Mouse (Mus musculus): ENCODE results near the gene Arl5c.

Gene Arl5c

DNA sequence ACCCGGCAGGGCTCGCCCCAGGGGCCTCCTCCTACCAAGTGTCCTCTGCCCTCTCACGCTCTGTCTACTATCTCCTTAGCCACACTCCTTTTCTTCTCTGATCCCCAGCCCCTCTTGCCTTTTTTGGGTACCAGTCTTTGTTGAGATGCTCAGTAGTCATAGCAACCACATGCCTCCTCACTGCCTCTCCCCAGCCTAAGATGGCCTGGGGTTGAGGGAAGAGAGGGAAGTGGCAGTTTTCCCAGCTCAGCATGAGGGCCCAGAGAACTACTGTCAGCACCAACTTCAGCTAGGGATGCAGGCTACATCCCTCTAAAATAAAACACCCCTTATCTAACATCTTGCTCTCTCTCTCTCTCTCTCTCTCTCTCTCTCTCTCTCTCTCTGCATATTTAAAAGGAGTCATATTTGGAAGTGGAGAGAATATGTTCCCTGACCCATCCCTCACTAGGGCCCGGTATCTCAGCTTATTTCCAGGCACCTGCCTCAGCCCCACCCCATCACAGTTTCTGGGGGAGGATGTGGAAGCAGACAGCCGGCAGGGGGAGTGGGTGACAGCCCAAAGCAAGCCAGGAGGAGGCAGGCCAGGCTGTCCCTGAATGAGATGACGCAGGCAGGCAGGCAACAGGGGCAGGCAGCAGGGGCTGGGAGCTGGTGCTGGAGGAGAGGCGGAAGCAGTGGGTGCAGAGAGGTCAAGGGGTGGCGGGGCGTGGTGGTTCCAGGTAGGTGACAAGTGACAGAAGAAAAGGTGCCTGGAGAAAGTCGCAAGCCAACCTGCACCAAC is 23.1 kb upstream of the Arl5c start:
- peak in 1 of 2 experiments; percentile 27 for DNase-seq

- DNase-seq: no peak
Observed at GRCm38 (mm10) chr11:98018222-98018621, 22.2 kb upstream of the Arl5c start.

GRCm38 (mm10) chr11:98016824-98017223 is 20.8 kb upstream of the Arl5c start:
- no peak for DNase-seq

DNA sequence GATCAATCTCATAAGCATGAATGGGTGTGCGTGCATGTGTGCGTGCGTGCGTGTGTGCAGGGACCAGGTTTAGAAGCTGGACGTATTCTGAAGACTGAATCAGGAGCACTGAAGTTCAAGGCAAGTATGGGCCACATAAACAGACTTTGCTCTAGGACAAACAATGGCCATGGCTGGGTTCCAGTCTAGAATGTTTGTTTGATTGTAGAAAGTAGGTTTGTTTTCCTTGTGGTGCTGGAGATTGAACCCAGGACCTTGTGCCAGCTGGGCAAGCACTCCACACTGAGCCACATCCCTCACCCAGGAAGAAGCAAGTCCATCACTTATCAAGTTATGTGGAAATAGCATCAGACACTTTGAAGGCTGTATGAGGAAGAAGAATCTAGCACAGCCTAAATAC is 20.2 kb upstream of the Arl5c start:
- no peak for DNase-seq

DNA sequence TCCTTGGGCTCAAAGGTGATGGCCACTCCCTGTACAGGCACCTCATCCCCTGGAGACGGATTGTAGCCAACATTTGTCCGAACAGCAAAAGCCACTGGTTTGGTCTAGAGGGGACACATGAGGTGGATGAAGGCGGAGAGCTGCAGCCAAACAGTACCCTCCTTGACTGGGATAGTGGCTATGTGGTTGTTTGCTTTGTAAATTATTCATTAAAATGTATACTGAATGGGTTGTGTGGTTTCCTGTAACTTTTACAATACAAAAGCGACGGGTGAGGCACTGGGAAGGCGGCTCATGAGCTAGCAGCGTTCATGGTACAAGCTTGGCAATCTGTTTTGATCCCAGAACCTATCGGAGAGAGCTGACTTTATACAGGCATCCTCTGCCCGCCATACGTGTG is 16.9 kb upstream of the Arl5c start:
- no peak for DNase-seq

DNA sequence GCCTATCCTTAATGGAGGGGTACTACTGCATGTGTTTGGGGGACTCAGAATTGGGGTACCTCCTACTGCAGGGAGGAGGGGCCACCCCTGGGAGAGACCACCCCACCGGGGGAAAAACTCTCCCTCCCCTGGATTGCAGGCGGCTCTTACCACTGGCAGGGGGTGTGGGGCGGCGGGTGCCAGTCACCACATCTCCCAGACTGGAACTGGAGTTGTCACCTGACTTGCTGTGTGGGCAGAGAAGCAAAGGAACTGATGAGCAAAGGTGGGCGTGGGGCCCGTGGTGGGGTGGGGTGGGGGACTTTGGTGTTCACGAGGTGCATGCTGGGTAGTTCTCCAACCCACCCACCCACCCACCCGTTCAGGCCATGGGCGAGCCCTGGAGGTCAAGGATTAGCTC is 15.7 kb upstream of the Arl5c start:
- no peak for DNase-seq

- no peak for DNase-seq
Observed at GRCm38 (mm10) chr11:98008087-98008486, 12.1 kb upstream of the Arl5c start.

DNA sequence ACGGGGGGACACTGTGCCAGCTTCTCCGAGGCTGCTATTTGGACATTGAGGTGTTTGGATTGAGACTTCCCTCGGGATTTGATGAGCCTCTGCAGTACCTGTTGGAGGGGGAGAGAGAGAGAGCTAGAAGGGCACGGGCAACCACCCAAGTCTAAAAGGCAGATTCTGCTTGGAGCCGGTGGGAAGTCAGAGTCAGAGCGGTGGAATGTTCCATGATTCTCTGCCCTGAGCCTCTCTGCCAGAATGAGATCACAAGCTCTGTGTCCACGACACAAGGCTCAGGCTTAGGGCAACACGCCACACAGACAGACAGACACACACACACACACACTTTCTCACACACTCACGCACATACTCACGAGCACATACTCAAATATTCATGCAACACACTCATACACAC is 9.7 kb upstream of the Arl5c start:
- no peak for DNase-seq

- no peak for DNase-seq
Observed at GRCm38 (mm10) chr11:98005076-98005475, 9.1 kb upstream of the Arl5c start.

GRCm38 (mm10) chr11:98004161-98004560 is 8.2 kb upstream of the Arl5c start:
- DNase-seq: no peak

DNA sequence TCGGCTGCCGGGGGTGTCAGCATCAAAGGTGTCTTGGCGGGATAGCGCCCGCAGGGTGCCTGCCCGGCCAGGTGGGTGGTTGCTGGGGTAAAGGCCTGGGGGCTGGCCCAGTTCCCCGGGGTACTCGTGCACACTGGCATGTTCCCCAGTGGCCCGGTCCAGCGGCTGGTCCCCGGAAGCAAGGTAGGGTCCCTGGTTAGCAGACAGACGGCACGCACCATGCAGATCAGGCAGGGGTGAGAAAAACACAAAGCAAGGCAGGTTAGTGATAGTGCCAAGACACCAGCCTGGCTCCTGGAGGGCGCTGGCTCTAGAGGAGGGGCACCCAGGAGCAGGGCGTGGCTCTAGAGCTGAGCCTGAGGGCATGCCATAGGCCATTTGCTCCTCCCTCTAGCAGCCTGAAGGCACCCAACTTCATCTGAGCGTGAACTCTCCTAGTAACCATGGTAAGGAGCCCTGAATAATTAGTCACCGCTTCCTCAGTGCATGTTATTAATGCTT is 7.2 kb upstream of the Arl5c start:
- DNase-seq: no peak

- peak; percentile 82 for DNase-seq
Observed at GRCm38 (mm10) chr11:98002627-98003026, 6.6 kb upstream of the Arl5c start.

DNA sequence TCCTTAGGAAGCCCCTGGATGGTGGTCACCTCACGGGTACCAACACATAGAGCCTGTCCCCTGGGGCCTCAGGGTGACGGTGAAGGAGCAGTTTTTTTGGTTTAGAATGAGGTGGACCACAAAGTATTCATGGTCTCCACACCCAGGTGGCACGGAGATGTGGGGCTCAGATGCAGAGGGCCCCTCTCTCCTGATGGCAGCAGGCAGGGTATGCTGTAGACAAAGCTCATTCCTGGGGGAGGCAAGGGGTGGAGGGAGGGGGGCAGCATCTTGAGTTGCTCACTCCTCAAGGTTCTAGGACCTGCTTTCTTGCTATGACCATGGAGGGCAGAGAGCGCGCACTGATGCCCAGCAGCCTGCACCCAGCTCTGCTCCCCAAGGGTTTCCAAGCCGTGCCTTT is 6.0 kb upstream of the Arl5c start:
- no peak for DNase-seq

DNA sequence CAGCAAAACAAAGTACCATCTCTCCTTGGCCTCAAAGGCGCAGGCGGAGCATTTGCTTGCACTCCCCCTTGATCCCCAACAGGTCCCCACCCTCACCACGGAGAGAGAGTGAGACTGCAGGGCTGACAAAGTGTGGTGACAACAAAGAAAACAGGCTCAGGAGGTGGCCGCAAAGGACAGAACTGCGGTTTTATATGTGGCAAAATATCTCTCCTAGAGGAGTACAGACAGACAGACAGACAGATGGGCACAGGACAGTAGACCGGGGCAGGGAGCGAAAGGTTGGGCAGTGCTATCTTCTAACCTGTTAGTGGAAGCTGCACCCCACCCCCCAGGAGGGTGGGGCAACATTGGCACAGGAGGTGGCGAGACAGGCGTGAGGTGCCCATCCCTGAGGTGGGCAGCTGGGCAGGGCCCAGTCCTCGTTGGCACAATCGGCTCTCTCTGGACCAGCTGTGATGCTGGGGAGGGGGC is 5.4 kb upstream of the Arl5c start:
- DNase-seq: no peak

DNA sequence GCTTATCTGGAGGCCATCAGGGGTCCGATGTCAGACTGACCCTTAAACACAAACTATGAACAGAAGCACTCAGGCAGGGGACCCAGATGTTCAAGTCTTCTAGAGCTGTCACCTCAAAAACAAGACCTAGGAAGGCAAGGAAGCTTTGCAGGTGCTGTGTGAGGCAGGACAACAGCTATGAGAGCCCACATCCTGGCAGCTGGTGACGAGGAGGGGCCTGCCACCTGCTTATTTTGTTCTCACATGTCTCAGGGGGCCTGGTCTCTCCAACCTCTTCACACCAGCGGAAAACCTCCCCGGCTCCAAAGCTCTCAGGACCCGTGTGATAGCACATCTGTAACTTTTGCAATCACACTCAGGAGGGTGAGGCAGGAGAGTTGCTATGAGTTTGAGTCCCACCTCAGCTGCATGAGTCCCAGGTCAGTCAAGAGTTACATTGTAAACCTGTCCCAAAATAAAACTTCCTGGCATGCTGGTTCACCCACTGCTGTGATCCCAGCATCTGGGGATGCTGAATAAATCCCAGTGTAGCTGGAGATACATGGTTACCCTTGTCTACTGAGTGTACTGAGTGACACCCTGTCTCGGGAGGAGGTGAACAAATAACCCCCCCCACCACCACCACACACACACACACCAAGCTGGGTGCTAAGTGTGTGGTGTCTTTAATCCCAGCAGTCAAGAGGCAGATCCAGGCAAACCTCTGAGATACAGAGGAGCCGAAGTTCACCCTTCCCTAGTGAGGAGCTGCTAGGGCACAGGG is 4.6 kb upstream of the Arl5c start:
- DNase-seq: no peak

GRCm38 (mm10) chr11:97999748-98000147 is 3.8 kb upstream of the Arl5c start:
- no peak for DNase-seq

DNA sequence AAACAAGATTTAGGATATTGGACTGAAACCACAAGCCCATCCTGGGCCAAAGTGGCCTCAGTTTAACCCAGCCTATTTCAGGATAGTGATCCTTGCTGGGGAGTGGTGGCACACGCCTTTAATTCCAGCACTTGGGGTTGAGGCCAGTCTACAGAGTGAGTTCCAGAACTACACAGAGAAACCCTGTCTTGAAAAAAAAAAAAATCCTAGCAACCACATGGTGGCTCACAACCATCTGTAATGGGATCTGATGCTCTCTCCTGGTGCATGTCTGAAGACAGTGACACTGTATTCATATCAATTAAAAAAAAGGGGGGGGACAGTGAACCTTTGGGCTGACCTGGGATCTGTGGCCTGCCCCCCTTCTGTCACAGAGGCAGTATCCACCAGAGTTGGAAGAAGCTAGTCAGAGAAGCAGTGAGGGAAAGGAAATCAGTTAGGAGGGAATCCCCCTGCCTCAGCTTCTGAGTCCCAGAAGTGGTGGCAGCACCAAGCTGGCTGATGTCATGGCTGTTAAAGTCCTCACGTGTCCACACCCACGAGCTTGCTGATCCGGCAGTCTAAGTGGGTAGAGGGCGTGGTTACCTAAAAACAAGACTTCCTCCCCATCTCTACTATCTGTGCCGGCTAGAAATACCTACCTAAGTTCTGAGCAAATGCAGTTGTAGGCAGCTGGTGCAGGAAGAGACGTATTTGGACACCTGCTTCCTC is 3.1 kb upstream of the Arl5c start:
- no peak for DNase-seq

DNA sequence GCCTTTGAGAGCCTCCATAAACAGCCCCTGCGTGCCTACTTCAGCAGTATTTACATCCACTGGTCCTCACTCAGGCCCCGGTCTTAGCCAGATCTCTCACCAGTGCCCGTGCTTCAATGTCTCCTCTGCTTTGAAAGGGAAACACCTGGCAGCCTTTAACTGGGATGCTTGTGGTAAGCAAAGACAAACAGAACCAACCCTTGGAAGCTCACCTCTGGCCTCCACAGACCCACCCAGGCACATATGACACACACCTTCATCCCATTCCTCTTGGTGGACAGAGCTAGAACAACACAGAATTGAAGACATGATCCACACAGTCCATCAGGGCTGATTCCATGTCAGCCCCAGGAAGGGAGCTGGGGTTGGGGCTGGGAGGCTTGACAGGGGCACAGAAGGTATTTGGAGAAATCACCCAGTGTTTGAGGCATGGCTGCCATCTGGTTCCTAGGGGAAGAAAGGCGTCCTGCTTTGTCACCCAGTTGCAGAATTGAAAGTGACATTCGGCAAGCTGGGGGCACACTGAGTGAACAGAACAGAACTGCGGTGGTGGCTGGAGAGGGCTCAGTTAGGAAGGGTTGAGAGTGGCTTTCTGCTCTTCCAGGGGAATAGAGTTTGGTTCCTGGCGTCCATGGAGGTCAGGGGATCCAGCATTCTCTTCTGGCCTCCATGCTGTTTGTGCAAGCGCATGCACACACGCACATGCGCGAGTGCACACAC is 2.3 kb upstream of the Arl5c start:
- DNase-seq: no peak

DNA sequence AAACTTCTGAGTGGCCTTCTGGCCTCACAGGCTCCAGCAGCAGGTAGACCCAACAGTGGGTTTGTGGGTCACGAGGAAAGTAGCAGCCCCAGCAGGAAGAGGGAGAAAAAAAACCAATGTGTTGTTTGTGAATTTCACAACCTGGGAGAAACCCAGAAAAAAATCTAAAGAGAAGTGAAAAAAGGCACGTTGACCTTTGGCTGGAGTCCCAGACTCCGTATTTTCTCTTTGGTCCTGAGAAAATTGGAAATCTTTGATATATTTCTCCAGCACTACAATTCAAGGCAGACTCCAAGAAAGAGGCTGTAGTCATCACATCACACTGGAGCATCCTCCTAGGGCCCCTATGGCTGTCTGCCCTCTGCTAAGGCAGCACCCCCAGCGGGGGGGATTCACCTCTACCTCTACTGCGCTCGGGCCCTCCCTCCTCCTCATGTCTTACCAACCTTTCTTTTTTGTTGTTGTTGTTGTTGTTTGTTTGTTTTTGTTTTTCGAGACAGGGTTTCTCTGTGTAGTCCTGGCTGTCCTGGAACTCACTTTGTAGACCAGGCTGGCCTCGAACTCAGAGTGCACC is 1.5 kb upstream of the Arl5c start:
- DNase-seq: no peak

GRCm38 (mm10) chr11:97996691-97997090 is 710 bp upstream of the Arl5c start:
- DNase-seq: no peak

GRCm38 (mm10) chr11:97994539-97995100 is 1.4 kb downstream of the Arl5c start:
- DNase-seq: peak; percentile 75 to 77

GRCm38 (mm10) chr11:97988530-97989096 is 7.4 kb downstream of the Arl5c start:
- peak; percentile 89 to 94 for DNase-seq

Measured in cerebellum, postnatal 36 days (tissue).